ENCODE assay signal across 10 mouse cellular contexts in the genomic region with DNA sequence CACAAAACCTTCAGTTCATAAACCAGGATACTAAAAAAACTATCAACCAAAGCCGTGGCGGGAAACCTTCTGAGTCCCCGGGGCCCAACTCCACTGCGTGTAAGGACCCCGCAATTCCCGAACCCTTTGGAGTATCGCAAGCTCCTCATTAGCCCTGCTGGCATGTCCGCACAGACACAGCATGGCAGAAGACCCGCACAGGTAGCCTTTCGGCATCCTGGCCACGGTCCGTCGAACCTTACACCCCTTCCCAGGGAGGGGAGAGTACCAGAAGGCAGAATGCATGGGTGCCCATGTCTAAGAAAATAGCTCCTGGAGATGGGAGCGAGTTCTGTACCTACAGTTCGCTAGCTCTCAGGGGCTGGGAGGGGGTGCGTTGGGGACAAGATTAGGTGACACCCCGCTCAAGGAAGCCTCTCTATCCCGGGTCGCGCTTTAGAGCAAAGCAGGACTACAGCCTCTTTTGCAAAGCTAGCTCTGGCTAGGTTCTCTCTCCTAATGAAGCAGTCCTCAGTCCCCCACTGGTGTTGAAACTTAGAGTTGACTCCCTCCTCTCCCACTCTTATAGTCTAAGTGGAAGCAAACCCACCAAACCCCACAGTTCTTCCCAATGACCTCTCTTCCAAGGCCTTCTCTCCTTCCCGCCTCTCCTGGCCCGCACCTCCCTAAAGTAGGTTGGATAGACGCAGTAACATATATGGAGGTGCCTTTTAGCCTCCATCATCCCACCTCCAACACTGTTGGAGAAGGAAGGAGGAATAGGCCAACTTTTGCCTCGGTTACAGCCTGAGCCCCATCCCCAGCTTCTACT. TPM values are rescaled to one million over a fixed set of nuclear protein-coding genes. Genes with fewer than 3 reads are reported as not detected.
DNase-seq lines count a peak whose midpoint lies in the region; ATAC-seq and TF ChIP-seq lines count a peak whose summit lies in the region.
"Had no signal": no experiment of that assay in that cellular context is flagged by ENCODE, and none has a peak within 500 bp of the region (broad histone marks: within the 10 kb centered on the region; RNA-seq: fewer than 3 reads in every experiment).

No protein-coding gene starts in this region.

- no peak for ATAC-seq in kidney, postnatal 0 days (replicated peaks; ENCODE audit: low FRiP score, low read depth)
- ATAC-seq in neural tube, embryonic 11.5 days (ENCODE audit: insufficient read depth, low FRiP score, low TSS enrichment): no peak

- TF ChIP-seq CTCF in kidney, postnatal 0 days (IDR thresholded peaks at IDR 0.05; ENCODE audit: low read depth): no peak

- WGBS in kidney, postnatal 0 days: 4% methylated on average over 24 of the region's 24 CpGs
- WGBS in forebrain, embryonic 10.5 days: 5% methylated on average over 24 of the region's 24 CpGs
- WGBS in limb, embryonic 10.5 days: 2% methylated on average over 24 of the region's 24 CpGs
- WGBS in neural tube, embryonic 11.5 days: 7% methylated on average over 24 of the region's 24 CpGs

- no peaks in the 10 kb centered on the region for H3K27me3 ChIP-seq in kidney, postnatal 0 days (ENCODE audit: insufficient read depth, low read length)
- H3K27me3 ChIP-seq in forebrain, embryonic 10.5 days (ENCODE audit: poor library complexity, severe bottlenecking): peaks cover 94% of the 10 kb centered on the region
- H3K27me3 ChIP-seq in limb, embryonic 10.5 days (ENCODE audit: low read depth, poor library complexity, severe bottlenecking): peaks cover 24% of the 10 kb centered on the region
- H3K27me3 ChIP-seq in neural tube, embryonic 11.5 days (ENCODE audit: control insufficient read depth, insufficient read depth, low read length): peaks cover 46% of the 10 kb centered on the region

- peak overlapping the region; percentile 56 for H3K4me3 ChIP-seq in kidney, postnatal 0 days (replicated peaks; ENCODE audit: low read depth, low read length)
- H3K4me3 ChIP-seq in forebrain, embryonic 10.5 days: peak overlapping the region; percentile 56
- peak overlapping the region; percentile 64 for H3K4me3 ChIP-seq in limb, embryonic 10.5 days
- H3K4me3 ChIP-seq in neural tube, embryonic 11.5 days (ENCODE audit: low read depth, low read length): peak overlapping the region; percentile 26

- H3K27ac ChIP-seq in kidney, postnatal 0 days: peak overlapping the region; percentile 32; the same call in 1 of the 2 replicates
- peak overlapping the region; percentile 76 for H3K27ac ChIP-seq in forebrain, embryonic 10.5 days
- peak overlapping the region; percentile 91 for H3K27ac ChIP-seq in limb, embryonic 10.5 days
- no peak overlapping the region for H3K27ac ChIP-seq in neural tube, embryonic 11.5 days (ENCODE audit: low read depth, low read length)

- H3K4me2 ChIP-seq in kidney, postnatal 0 days (ENCODE audit: low read length): peak overlapping the region; percentile 72
- H3K4me2 ChIP-seq in neural tube, embryonic 11.5 days (ENCODE audit: low read depth): peak overlapping the region; percentile 45

- no peaks in the 10 kb centered on the region for H3K9me3 ChIP-seq in kidney, postnatal 0 days (replicated peaks; ENCODE audit: low read length)
- no peaks in the 10 kb centered on the region for H3K9me3 ChIP-seq in forebrain, embryonic 10.5 days
- no peaks in the 10 kb centered on the region for H3K9me3 ChIP-seq in limb, embryonic 10.5 days (replicated peaks)
- H3K9me3 ChIP-seq in neural tube, embryonic 11.5 days (ENCODE audit: control insufficient read depth, low read length): no peaks in the 10 kb centered on the region

- intact Hi-C loops in left cerebral cortex, postnatal 14 days (cut with DNase I): loop anchor here (10.0 kb wide), 1 partner anchor 395 kb away; no protein-coding TSS in a partner anchor

- DNase-seq in kidney, postnatal 0 days (ENCODE audit: low spot score): no peak
- DNase-seq in kidney, postnatal 14 days: no peak
- no peak for DNase-seq in forebrain, embryonic 10.5 days (ENCODE audit: extremely low spot score, low spot score)
- peak; percentile 49 for DNase-seq in limb, embryonic 10.5 days (ENCODE audit: low spot score)
- DNase-seq in neural tube, embryonic 11.5 days (ENCODE audit: low spot score): no peak
- DNase-seq in adrenal gland, postnatal 36 days: no peak
- DNase-seq in left cerebral cortex, postnatal 14 days (ENCODE audit: low spot score in 2 of 2): no peak
- DNase-seq in layer of hippocampus, postnatal 14 days (ENCODE audit: low spot score in 2 of 2): no peak
- DNase-seq: cerebellum, adult 2 months had no signal

- H3K36me3 ChIP-seq in kidney, postnatal 0 days (ENCODE audit: insufficient read depth, low read length): no peaks in the 10 kb centered on the region
- no peaks in the 10 kb centered on the region for H3K36me3 ChIP-seq in forebrain, embryonic 10.5 days (replicated peaks)
- no peaks in the 10 kb centered on the region for H3K36me3 ChIP-seq in limb, embryonic 10.5 days
- no peaks in the 10 kb centered on the region for H3K36me3 ChIP-seq in neural tube, embryonic 11.5 days (ENCODE audit: control insufficient read depth, insufficient read depth, low read length)

- peaks cover 18% of the 10 kb centered on the region; the same call in 1 of the 2 replicates for H3K4me1 ChIP-seq in kidney, postnatal 0 days (replicated peaks; ENCODE audit: insufficient read depth, low read length)
- H3K4me1 ChIP-seq in forebrain, embryonic 10.5 days: peaks cover 60% of the 10 kb centered on the region
- peaks cover 68% of the 10 kb centered on the region for H3K4me1 ChIP-seq in limb, embryonic 10.5 days
- H3K4me1 ChIP-seq in neural tube, embryonic 11.5 days (ENCODE audit: control insufficient read depth, insufficient read depth, low read length): peaks cover 8% of the 10 kb centered on the region

- peak overlapping the region; percentile 54 for H3K9ac ChIP-seq in kidney, postnatal 0 days (ENCODE audit: low read depth, low read length)
- peak overlapping the region; percentile 26; the same call in 1 of the 2 replicates for H3K9ac ChIP-seq in neural tube, embryonic 11.5 days (ENCODE audit: low read length)

RNA-seq across cellular contexts. Expression of a gene that starts 0.8 kb away (rescaled TPM):
- polyA plus RNA-seq in kidney, postnatal 0 days (2015; fragmentation: Nextera tagmentation; extraction: Ambion mirVana): 21.3 and 24.1 TPM in 2 replicates
- polyA plus RNA-seq in forebrain, embryonic 10.5 days (2016; fragmentation: Nextera tagmentation; extraction: Ambion mirVana): 22.7 and 25.5 TPM in 2 replicates
- polyA plus RNA-seq in limb, embryonic 10.5 days (2016; fragmentation: Nextera tagmentation; extraction: Ambion mirVana): 73.3 and 87.4 TPM in 2 replicates
- 21.2 and 22.5 TPM in 2 replicates for polyA plus RNA-seq in neural tube, embryonic 11.5 days (2014; fragmentation: Nextera tagmentation; extraction: Ambion mirVana)
- total RNA-seq in adrenal gland, postnatal 36 days (2021): 10 to 100 TPM; 12.1 to 18.5 TPM
- 10 to 100 TPM; 12.3 to 13.5 TPM for total RNA-seq in left cerebral cortex, postnatal 14 days (2021)
- 10 to 100 TPM in 1 of 2 experiments, 1 to 10 TPM in 1; 7.3 to 12.3 TPM for total RNA-seq in layer of hippocampus, postnatal 14 days (2021)

RNA-seq across cellular contexts. Expression of a gene that starts 10.4 kb away (rescaled TPM):
- polyA plus RNA-seq in kidney, postnatal 0 days (2015; fragmentation: Nextera tagmentation; extraction: Ambion mirVana): 4.5 and 6.4 TPM in 2 replicates
- 0.20 TPM in 1 of 2 replicates, not detected in the other for polyA plus RNA-seq in forebrain, embryonic 10.5 days (2016; fragmentation: Nextera tagmentation; extraction: Ambion mirVana)
- polyA plus RNA-seq in limb, embryonic 10.5 days (2016; fragmentation: Nextera tagmentation; extraction: Ambion mirVana): 0.31 and 0.35 TPM in 2 replicates
- not detected in 2 replicates for polyA plus RNA-seq in neural tube, embryonic 11.5 days (2014; fragmentation: Nextera tagmentation; extraction: Ambion mirVana)
- not detected for total RNA-seq in adrenal gland, postnatal 36 days (2021)
- not detected for total RNA-seq in left cerebral cortex, postnatal 14 days (2021)
- total RNA-seq in layer of hippocampus, postnatal 14 days (2021): not detected
- polyA plus RNA-seq: cerebellum, adult 2 months; large intestine, adult 2 months had no signal
